Mouse (Mus musculus): Measurements from ENCODE around the gene Nadsyn1. TPM values are rescaled to one million over a fixed set of nuclear protein-coding genes. Genes with fewer than 3 reads are reported as not detected.

The Nadsyn1 gene
- polyA plus RNA-seq, 1 experiment from 2014 or later = 8.2 TPM

GRCm38 (mm10) chr7:143792336-143792985 lies 30.2 kb downstream of the Nadsyn1 start:
- Histone ChIP-seq H3K9ac (ENCODE audit: low read length) (no peak overlapping the region), H3K27me3 (ENCODE audit: control insufficient read depth, insufficient read depth, low read length) (no peaks in the 10 kb centered on the region), H3K9me3 (ENCODE audit: control insufficient read depth, low read length) (no peaks in the 10 kb centered on the region), H3K36me3 (ENCODE audit: control insufficient read depth, insufficient read depth, low read length) (no peaks in the 10 kb centered on the region; the same call in none of the 2 replicates), H3K4me3 (ENCODE audit: low read depth, low read length) (no peak overlapping the region), H3K4me1 (replicated peaks; ENCODE audit: control insufficient read depth, insufficient read depth, low read length) (no peaks in the 10 kb centered on the region), H3K27ac (ENCODE audit: low read depth, low read length) (no peak overlapping the region), H3K4me2 (ENCODE audit: low read depth, low read length, severe bottlenecking) (no peak overlapping the region)
- 78% methylated on average over 6 of the region's 6 CpGs for WGBS
- DNase-seq (ENCODE audit: low spot score) (no peak), ATAC-seq (replicated peaks; ENCODE audit: low FRiP score) (no peak)

GRCm38 (mm10) chr7:143783996-143784829 lies 38.4 kb downstream of the Nadsyn1 start, which contains the start of gene Mrgpre:
Gene Mrgpre, minus strand, starts transcription at chr7:143784500.
- Histone ChIP-seq H3K27ac (ENCODE audit: low read depth, low read length) (peak within 1 kb of the TSS; percentile 62; the same call in 1 of the 2 replicates), H3K4me1 (replicated peaks; ENCODE audit: control insufficient read depth, insufficient read depth, low read length) (peaks cover 11% of the 10 kb centered on the region; the same call in 1 of the 2 replicates), H3K27me3 (ENCODE audit: control insufficient read depth, insufficient read depth, low read length) (no peaks in the 10 kb centered on the region; the same call in 1 of the 2 replicates), H3K4me3 (ENCODE audit: low read depth, low read length) (peak within 1 kb of the TSS; percentile 37), H3K9ac (ENCODE audit: low read length) (peak within 1 kb of the TSS; percentile 65), H3K36me3 (ENCODE audit: control insufficient read depth, insufficient read depth, low read length) (no peaks in the 10 kb centered on the region), H3K9me3 (ENCODE audit: control insufficient read depth, low read length) (no peaks in the 10 kb centered on the region), H3K4me2 (ENCODE audit: low read depth, low read length, severe bottlenecking) (peak within 1 kb of the TSS; percentile 79)
- ATAC-seq (replicated peaks; ENCODE audit: low FRiP score) = peak; percentile 84
- peak; percentile 77 for DNase-seq (ENCODE audit: low spot score)
- 2% methylated on average over 20 of the region's 21 CpGs for WGBS

- DNase-seq (ENCODE audit: low spot score) = no peak
- Histone ChIP-seq H3K27me3 (ENCODE audit: control insufficient read depth, insufficient read depth, low read length) (no peaks in the 10 kb centered on the region; the same call in 1 of the 2 replicates), H3K4me3 (ENCODE audit: low read depth, low read length) (peak overlapping the region; percentile 37), H3K4me2 (ENCODE audit: low read depth, low read length, severe bottlenecking) (peak overlapping the region; percentile 79), H3K27ac (ENCODE audit: low read depth, low read length) (peak overlapping the region; percentile 62; the same call in 1 of the 2 replicates), H3K9ac (ENCODE audit: low read length) (peak overlapping the region; percentile 65), H3K4me1 (replicated peaks; ENCODE audit: control insufficient read depth, insufficient read depth, low read length) (peaks cover 11% of the 10 kb centered on the region; the same call in 1 of the 2 replicates), H3K9me3 (ENCODE audit: control insufficient read depth, low read length) (no peaks in the 10 kb centered on the region), H3K36me3 (ENCODE audit: control insufficient read depth, insufficient read depth, low read length) (no peaks in the 10 kb centered on the region)
- ATAC-seq (replicated peaks; ENCODE audit: low FRiP score) = peak; percentile 68
- 29% methylated on average over 4 of the region's 6 CpGs for WGBS
Measured at GRCm38 (mm10) chr7:143783378-143783995, 39.2 kb downstream of the Nadsyn1 start.

DNA sequence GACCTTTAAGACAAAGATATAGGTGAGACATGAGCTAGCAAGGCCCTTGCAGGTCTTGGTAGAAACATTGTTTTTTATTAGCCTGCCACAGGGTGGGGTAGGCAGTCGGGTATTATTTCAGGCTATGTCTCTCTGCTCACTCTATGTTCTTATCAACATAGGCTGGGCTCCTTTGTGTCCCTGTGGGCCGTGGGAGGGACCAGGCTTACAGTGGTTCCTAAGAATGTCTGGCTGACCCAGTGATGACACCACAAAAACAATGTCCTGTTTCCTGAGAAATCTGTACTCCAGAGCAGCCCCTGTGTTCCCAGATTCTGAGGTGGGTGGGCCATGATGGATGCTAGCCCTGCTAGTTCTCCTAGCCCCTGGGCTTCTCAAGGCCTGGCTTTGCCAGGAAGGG lies 45.3 kb downstream of the Nadsyn1 start:
- Histone ChIP-seq H3K36me3 (ENCODE audit: control insufficient read depth, insufficient read depth, low read length) (no peaks in the 10 kb centered on the region), H3K4me2 (ENCODE audit: low read depth, low read length, severe bottlenecking) (no peak overlapping the region), H3K4me1 (replicated peaks; ENCODE audit: control insufficient read depth, insufficient read depth, low read length) (no peaks in the 10 kb centered on the region), H3K4me3 (ENCODE audit: low read depth, low read length) (no peak overlapping the region), H3K27ac (ENCODE audit: low read depth, low read length) (no peak overlapping the region), H3K9me3 (ENCODE audit: control insufficient read depth, low read length) (no peaks in the 10 kb centered on the region), H3K9ac (ENCODE audit: low read length) (no peak overlapping the region), H3K27me3 (ENCODE audit: control insufficient read depth, insufficient read depth, low read length) (no peaks in the 10 kb centered on the region)
- 77% methylated on average over 2 of the region's 2 CpGs for WGBS
- ATAC-seq (replicated peaks; ENCODE audit: low FRiP score) (no peak), DNase-seq (ENCODE audit: low spot score) (no peak)

DNA sequence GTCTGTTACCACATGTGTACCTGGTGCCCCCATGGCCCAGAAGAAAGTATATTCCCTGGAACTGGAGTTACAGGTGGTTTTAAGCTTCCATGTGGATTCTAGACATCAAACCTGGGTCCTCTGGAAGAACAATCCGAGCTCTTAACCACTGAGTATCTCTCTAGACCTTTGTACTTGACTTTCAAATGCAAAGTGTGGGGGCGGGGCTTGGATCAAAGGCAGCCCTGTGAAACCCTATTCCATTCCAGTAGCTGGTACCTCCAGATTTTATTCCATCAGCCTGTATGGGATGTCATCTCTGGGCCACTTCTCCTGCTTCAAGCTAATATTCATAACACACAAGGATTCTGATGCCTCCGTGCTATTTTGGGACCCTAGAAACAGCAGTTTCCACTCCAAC lies 46.5 kb downstream of the Nadsyn1 start:
- no peaks in the 10 kb centered on the region for H3K9me3 ChIP-seq (ENCODE audit: control insufficient read depth, low read length)
- ATAC-seq (replicated peaks; ENCODE audit: low FRiP score) (no peak), DNase-seq (ENCODE audit: low spot score) (no peak)
- no peaks in the 10 kb centered on the region for H3K4me1 ChIP-seq (replicated peaks; ENCODE audit: control insufficient read depth, insufficient read depth, low read length)
- no peak overlapping the region for H3K4me3 ChIP-seq (ENCODE audit: low read depth, low read length)
- no peaks in the 10 kb centered on the region for H3K36me3 ChIP-seq (ENCODE audit: control insufficient read depth, insufficient read depth, low read length)
- 38% methylated on average over 3 of the region's 3 CpGs for whole genome bisulfite sequencing
- no peak overlapping the region for H3K27ac ChIP-seq (ENCODE audit: low read depth, low read length)
- H3K9ac ChIP-seq (ENCODE audit: low read length) = no peak overlapping the region
- no peak overlapping the region for H3K4me2 ChIP-seq (ENCODE audit: low read depth, low read length, severe bottlenecking)
- no peaks in the 10 kb centered on the region for H3K27me3 ChIP-seq (ENCODE audit: control insufficient read depth, insufficient read depth, low read length)

DNA sequence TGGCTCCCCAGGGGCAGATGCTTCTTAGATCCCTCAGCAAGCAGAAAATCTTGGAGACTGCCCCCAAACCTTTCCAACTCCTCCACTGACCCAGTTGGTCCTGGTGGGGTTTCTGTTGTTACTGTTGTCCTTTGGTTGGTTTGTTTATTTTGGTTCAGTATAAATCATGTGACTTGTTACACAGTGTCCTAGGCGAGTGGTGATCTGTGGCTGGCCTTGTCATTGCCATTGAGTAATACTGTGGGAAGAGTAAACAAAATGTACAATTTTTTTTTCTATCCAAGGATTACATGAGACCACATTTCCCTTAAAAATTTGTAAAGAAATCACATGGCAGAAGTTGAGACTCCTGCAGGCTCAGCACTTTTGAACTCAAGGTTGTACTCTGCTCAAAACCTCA lies 53.2 kb downstream of the Nadsyn1 start:
- ATAC-seq (replicated peaks; ENCODE audit: low FRiP score) (no peak), DNase-seq (ENCODE audit: low spot score) (no peak)
- H3K36me3 ChIP-seq (ENCODE audit: control insufficient read depth, insufficient read depth, low read length) = no peaks in the 10 kb centered on the region
- no peak overlapping the region for H3K27ac ChIP-seq (ENCODE audit: low read depth, low read length)
- peaks cover 3% of the 10 kb centered on the region; the same call in 1 of the 2 replicates for H3K27me3 ChIP-seq (ENCODE audit: control insufficient read depth, insufficient read depth, low read length)
- H3K4me3 ChIP-seq (ENCODE audit: low read depth, low read length) = no peak overlapping the region
- H3K4me1 ChIP-seq (replicated peaks; ENCODE audit: control insufficient read depth, insufficient read depth, low read length) = no peaks in the 10 kb centered on the region
- H3K4me2 ChIP-seq (ENCODE audit: low read depth, low read length, severe bottlenecking) = no peak overlapping the region
- H3K9ac ChIP-seq (ENCODE audit: low read length) = no peak overlapping the region
- no peaks in the 10 kb centered on the region for H3K9me3 ChIP-seq (ENCODE audit: control insufficient read depth, low read length)
- WGBS = 70% methylated on average over 1 of the region's 1 CpGs

DNA sequence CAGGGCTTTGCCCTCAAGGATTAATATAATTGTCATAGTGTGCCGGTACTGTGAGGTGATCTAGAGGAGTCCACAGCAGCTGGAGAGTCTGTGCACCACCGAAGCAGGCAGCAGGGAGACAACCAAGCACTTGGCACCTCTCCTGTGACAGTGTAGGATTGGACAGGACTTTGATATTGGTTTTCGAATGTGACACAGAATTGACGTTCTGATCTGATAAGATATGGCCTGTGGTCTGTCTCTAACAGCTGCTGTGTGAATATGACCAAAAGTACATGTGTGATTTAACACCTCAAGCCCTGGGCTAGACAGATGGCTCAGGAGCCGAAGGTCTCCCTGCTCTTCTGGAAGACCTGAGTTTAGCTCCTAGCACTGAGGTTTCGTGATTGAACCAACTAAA lies 54.4 kb downstream of the Nadsyn1 start:
- no peak for DNase-seq (ENCODE audit: low spot score)
- no peak overlapping the region for H3K27ac ChIP-seq (ENCODE audit: low read depth, low read length)
- no peaks in the 10 kb centered on the region for H3K4me1 ChIP-seq (replicated peaks; ENCODE audit: control insufficient read depth, insufficient read depth, low read length)
- no peak for ATAC-seq (replicated peaks; ENCODE audit: low FRiP score)
- H3K27me3 ChIP-seq (ENCODE audit: control insufficient read depth, insufficient read depth, low read length) = peaks cover 3% of the 10 kb centered on the region; the same call in 1 of the 2 replicates
- H3K4me2 ChIP-seq (ENCODE audit: low read depth, low read length, severe bottlenecking) = no peak overlapping the region
- WGBS = 86% methylated on average over 6 of the region's 6 CpGs
- H3K9ac ChIP-seq (ENCODE audit: low read length) = no peak overlapping the region
- no peaks in the 10 kb centered on the region for H3K9me3 ChIP-seq (ENCODE audit: control insufficient read depth, low read length)
- no peaks in the 10 kb centered on the region for H3K36me3 ChIP-seq (ENCODE audit: control insufficient read depth, insufficient read depth, low read length)
- H3K4me3 ChIP-seq (ENCODE audit: low read depth, low read length) = no peak overlapping the region

DNA sequence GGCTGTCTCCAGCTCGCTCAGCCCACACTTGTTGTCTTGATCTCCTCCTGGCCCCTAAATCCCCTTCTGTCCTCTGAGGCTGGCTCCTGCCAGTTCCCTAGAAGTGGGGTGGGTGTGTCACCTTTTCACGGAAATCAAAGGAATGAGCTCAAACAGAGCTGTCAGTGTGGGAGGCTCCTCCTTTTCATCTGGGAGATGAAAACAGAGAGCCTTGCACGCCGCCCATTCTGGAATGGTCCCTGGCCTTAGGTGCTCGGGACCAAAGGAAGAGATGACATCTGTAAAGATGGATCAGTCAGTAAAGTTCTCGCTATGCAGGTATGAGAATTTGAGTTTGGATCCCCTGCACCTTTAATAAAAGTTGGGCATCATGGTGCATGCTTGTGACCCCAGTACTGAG lies 55.8 kb downstream of the Nadsyn1 start, which contains the start of gene Mrgprg:
TSS of gene Mrgprg (minus strand) at position 101 of the 400 bp plus-strand sequence.
- Histone ChIP-seq H3K4me3 (ENCODE audit: low read depth, low read length) (no peak within 1 kb of the TSS), H3K36me3 (ENCODE audit: control insufficient read depth, insufficient read depth, low read length) (no peaks in the 10 kb centered on the region), H3K9me3 (ENCODE audit: control insufficient read depth, low read length) (no peaks in the 10 kb centered on the region), H3K4me1 (replicated peaks; ENCODE audit: control insufficient read depth, insufficient read depth, low read length) (no peaks in the 10 kb centered on the region), H3K27me3 (ENCODE audit: control insufficient read depth, insufficient read depth, low read length) (peaks cover 3% of the 10 kb centered on the region; the same call in 1 of the 2 replicates), H3K9ac (ENCODE audit: low read length) (no peak within 1 kb of the TSS), H3K27ac (ENCODE audit: low read depth, low read length) (no peak within 1 kb of the TSS), H3K4me2 (ENCODE audit: low read depth, low read length, severe bottlenecking) (no peak within 1 kb of the TSS)
- ATAC-seq (replicated peaks; ENCODE audit: low FRiP score) = no peak
- 58% methylated on average over 6 of the region's 6 CpGs for WGBS
- no peak for DNase-seq (ENCODE audit: low spot score)
